Mouse (Mus musculus): Measurements from ENCODE around the gene Bmpr1b. TPM values are rescaled to one million over a fixed set of nuclear protein-coding genes. Genes with fewer than 3 reads are reported as not detected.

Gene Bmpr1b
- polyA plus RNA-seq, 1 experiment = 0.25 TPM

- H3K4me3 ChIP-seq (ENCODE audit: low read depth, low read length) = no peak overlapping the region
- H3K36me3 ChIP-seq (ENCODE audit: control insufficient read depth, insufficient read depth, low read length, poor library complexity, severe bottlenecking) = no peaks in the 10 kb centered on the region
- H3K27me3 ChIP-seq (ENCODE audit: control insufficient read depth, insufficient read depth, low read length, poor library complexity, severe bottlenecking) = no peaks in the 10 kb centered on the region; the same call in 1 of the 2 replicates
These were observed 319.1 kb downstream of the Bmpr1b start for GRCm38 (mm10) chr3:141850141-141850540.

DNA sequence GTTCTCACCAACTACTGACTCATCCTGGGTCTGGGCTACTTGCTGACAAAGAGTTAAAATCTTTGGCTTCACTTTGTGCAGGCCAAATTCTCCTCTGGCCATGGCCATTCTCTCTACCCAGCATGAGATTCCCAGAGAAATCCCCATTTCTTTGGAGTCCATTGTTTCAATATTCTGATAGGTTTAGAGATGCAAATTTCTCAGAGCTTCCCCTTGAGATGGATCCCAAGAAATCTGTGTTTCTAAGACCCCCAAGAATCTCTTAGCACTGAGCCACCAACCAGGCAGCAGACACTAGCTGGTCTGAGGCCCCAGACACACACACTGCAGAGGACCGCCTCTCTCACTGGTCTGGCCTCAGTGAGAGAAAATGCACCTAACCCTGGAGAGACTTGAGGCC lies 320.0 kb downstream of the Bmpr1b start:
- no peak overlapping the region for H3K9ac ChIP-seq (ENCODE audit: low read depth, poor library complexity, severe bottlenecking)
- no peaks in the 10 kb centered on the region for H3K36me3 ChIP-seq (ENCODE audit: control insufficient read depth, insufficient read depth, low read length, poor library complexity, severe bottlenecking)
- no peaks in the 10 kb centered on the region for H3K4me1 ChIP-seq (ENCODE audit: control insufficient read depth, insufficient read depth, low read length)
- TF ChIP-seq EP300 (IDR thresholded peaks at IDR 0.05; ENCODE audit: insufficient read depth, low read depth, low read length) = 0 out of 2 replicates have a peak, but pooled peaks have one; percentile 17
- TF ChIP-seq CTCF (IDR thresholded peaks at IDR 0.05; ENCODE audit: low read depth, low read length) = no peak
- H3K27ac ChIP-seq (ENCODE audit: insufficient read depth, low read length) = no peak overlapping the region
- H3K4me3 ChIP-seq (ENCODE audit: low read depth, low read length) = no peak overlapping the region
- no peaks in the 10 kb centered on the region; the same call in 1 of the 2 replicates for H3K27me3 ChIP-seq (ENCODE audit: control insufficient read depth, insufficient read depth, low read length, poor library complexity, severe bottlenecking)
- H3K9me3 ChIP-seq (replicated peaks; ENCODE audit: control insufficient read depth, insufficient read depth, low read length, poor library complexity, severe bottlenecking) = no peaks in the 10 kb centered on the region

More at GRCm38 (mm10) chr3:141850141-141850540, 319.1 kb downstream of the Bmpr1b start:
- Histone ChIP-seq H3K27ac (ENCODE audit: insufficient read depth, low read length) (no peak overlapping the region), H3K9me3 (replicated peaks; ENCODE audit: control insufficient read depth, insufficient read depth, low read length, poor library complexity, severe bottlenecking) (no peaks in the 10 kb centered on the region), H3K4me1 (ENCODE audit: control insufficient read depth, insufficient read depth, low read length) (no peaks in the 10 kb centered on the region), H3K9ac (ENCODE audit: low read depth, poor library complexity, severe bottlenecking) (no peak overlapping the region)
- TF ChIP-seq CTCF (IDR thresholded peaks at IDR 0.05; ENCODE audit: low read depth, low read length) = no peak
- no peak for TF ChIP-seq POLR2A (IDR thresholded peaks at IDR 0.05; ENCODE audit: insufficient read depth, low read length)

DNA sequence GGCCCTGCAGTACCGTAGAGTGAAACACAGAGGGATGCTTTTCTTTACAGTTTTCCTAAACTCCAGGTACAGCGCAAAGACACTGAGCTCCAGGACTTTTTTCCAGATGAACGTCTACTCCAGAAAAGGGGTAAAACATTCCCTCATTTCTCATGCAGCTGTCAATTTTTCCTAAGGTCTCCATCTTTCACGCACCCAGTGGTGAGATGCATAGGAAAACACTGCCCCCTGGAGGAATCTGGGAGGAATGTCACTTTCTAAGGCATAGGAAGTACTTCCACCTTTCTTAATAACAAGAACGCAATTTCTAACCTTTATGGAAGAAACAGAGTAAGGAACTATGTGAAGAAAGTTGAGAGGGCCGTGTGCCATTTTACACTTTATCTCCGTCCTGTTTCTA lies 330.4 kb downstream of the Bmpr1b start:
- Histone ChIP-seq H3K4me1 (ENCODE audit: control insufficient read depth, insufficient read depth, low read length) (no peaks in the 10 kb centered on the region), H3K9me3 (replicated peaks; ENCODE audit: control insufficient read depth, insufficient read depth, low read length, poor library complexity, severe bottlenecking) (no peaks in the 10 kb centered on the region), H3K27ac (ENCODE audit: insufficient read depth, low read length) (no peak overlapping the region), H3K4me3 (ENCODE audit: low read depth, low read length) (no peak overlapping the region), H3K9ac (ENCODE audit: low read depth, poor library complexity, severe bottlenecking) (no peak overlapping the region), H3K36me3 (ENCODE audit: control insufficient read depth, insufficient read depth, low read length, poor library complexity, severe bottlenecking) (no peaks in the 10 kb centered on the region), H3K27me3 (ENCODE audit: control insufficient read depth, insufficient read depth, low read length, poor library complexity, severe bottlenecking) (no peaks in the 10 kb centered on the region)
- TF ChIP-seq EP300 (IDR thresholded peaks at IDR 0.05; ENCODE audit: insufficient read depth, low read depth, low read length) (no peak), POLR2A (IDR thresholded peaks at IDR 0.05; ENCODE audit: insufficient read depth, low read length) (no peak), CTCF (IDR thresholded peaks at IDR 0.05; ENCODE audit: low read depth, low read length) (no peak)

- H3K9me3 ChIP-seq (replicated peaks; ENCODE audit: control insufficient read depth, insufficient read depth, low read length, poor library complexity, severe bottlenecking) = no peaks in the 10 kb centered on the region
- H3K9ac ChIP-seq (ENCODE audit: low read depth, poor library complexity, severe bottlenecking) = no peak overlapping the region
- no peaks in the 10 kb centered on the region for H3K36me3 ChIP-seq (ENCODE audit: control insufficient read depth, insufficient read depth, low read length, poor library complexity, severe bottlenecking)
- TF ChIP-seq POLR2A (IDR thresholded peaks at IDR 0.05; ENCODE audit: insufficient read depth, low read length) (no peak), CTCF (IDR thresholded peaks at IDR 0.05; ENCODE audit: low read depth, low read length) (no peak)
- H3K27ac ChIP-seq (ENCODE audit: insufficient read depth, low read length) = no peak overlapping the region
- no peaks in the 10 kb centered on the region for H3K4me1 ChIP-seq (ENCODE audit: control insufficient read depth, insufficient read depth, low read length)
- no peak overlapping the region for H3K4me3 ChIP-seq (ENCODE audit: low read depth, low read length)
- H3K27me3 ChIP-seq (ENCODE audit: control insufficient read depth, insufficient read depth, low read length, poor library complexity, severe bottlenecking) = no peaks in the 10 kb centered on the region
These were observed 338.1 kb downstream of the Bmpr1b start for GRCm38 (mm10) chr3:141831135-141831534.

DNA sequence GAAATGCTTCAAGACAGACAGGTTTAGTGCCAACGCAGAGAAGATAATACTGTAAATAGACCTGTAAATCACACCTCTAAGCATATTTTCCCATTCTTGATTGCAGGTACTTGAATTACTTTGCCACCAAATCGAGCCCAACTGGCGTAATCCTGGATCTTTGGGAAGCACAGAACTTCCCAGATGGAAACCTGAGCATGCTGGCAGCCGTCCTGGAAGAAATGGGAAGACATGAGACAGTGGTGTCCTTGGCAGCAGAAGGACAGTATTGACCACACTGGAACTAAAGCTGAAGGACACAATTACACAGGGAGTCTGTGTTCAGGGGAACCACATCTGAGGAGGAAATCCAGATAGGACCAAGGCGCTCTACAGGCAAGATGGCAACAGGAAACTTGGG lies 340.9 kb downstream of the Bmpr1b start:
- TF ChIP-seq EP300 (IDR thresholded peaks at IDR 0.05; ENCODE audit: insufficient read depth, low read depth, low read length) (no peak), CTCF (IDR thresholded peaks at IDR 0.05; ENCODE audit: low read depth, low read length) (no peak), POLR2A (IDR thresholded peaks at IDR 0.05; ENCODE audit: insufficient read depth, low read length) (no peak)
- H3K9me3 ChIP-seq (replicated peaks; ENCODE audit: control insufficient read depth, insufficient read depth, low read length, poor library complexity, severe bottlenecking) = no peaks in the 10 kb centered on the region
- no peak overlapping the region for H3K4me3 ChIP-seq (ENCODE audit: low read depth, low read length)
- no peaks in the 10 kb centered on the region for H3K4me1 ChIP-seq (ENCODE audit: control insufficient read depth, insufficient read depth, low read length)
- no peak overlapping the region for H3K9ac ChIP-seq (ENCODE audit: low read depth, poor library complexity, severe bottlenecking)
- no peaks in the 10 kb centered on the region for H3K36me3 ChIP-seq (ENCODE audit: control insufficient read depth, insufficient read depth, low read length, poor library complexity, severe bottlenecking)
- H3K27ac ChIP-seq (ENCODE audit: insufficient read depth, low read length) = no peak overlapping the region
- H3K27me3 ChIP-seq (ENCODE audit: control insufficient read depth, insufficient read depth, low read length, poor library complexity, severe bottlenecking) = no peaks in the 10 kb centered on the region

- H3K9ac ChIP-seq (ENCODE audit: low read depth, poor library complexity, severe bottlenecking) = no peak overlapping the region
- H3K27ac ChIP-seq (ENCODE audit: insufficient read depth, low read length) = no peak overlapping the region
- TF ChIP-seq POLR2A (IDR thresholded peaks at IDR 0.05; ENCODE audit: insufficient read depth, low read length) = no peak
- TF ChIP-seq EP300 (IDR thresholded peaks at IDR 0.05; ENCODE audit: insufficient read depth, low read depth, low read length) = no peak
- TF ChIP-seq CTCF (IDR thresholded peaks at IDR 0.05; ENCODE audit: low read depth, low read length) = no peak
- H3K4me3 ChIP-seq (ENCODE audit: low read depth, low read length) = no peak overlapping the region
- H3K9me3 ChIP-seq (replicated peaks; ENCODE audit: control insufficient read depth, insufficient read depth, low read length, poor library complexity, severe bottlenecking) = no peaks in the 10 kb centered on the region
- no peaks in the 10 kb centered on the region for H3K27me3 ChIP-seq (ENCODE audit: control insufficient read depth, insufficient read depth, low read length, poor library complexity, severe bottlenecking)
- H3K4me1 ChIP-seq (ENCODE audit: control insufficient read depth, insufficient read depth, low read length) = no peaks in the 10 kb centered on the region
- no peaks in the 10 kb centered on the region for H3K36me3 ChIP-seq (ENCODE audit: control insufficient read depth, insufficient read depth, low read length, poor library complexity, severe bottlenecking)
These were observed 349.8 kb downstream of the Bmpr1b start for GRCm38 (mm10) chr3:141819331-141819941.

Data from ES-Bruce4 (cell line).